In the genomic region with DNA sequence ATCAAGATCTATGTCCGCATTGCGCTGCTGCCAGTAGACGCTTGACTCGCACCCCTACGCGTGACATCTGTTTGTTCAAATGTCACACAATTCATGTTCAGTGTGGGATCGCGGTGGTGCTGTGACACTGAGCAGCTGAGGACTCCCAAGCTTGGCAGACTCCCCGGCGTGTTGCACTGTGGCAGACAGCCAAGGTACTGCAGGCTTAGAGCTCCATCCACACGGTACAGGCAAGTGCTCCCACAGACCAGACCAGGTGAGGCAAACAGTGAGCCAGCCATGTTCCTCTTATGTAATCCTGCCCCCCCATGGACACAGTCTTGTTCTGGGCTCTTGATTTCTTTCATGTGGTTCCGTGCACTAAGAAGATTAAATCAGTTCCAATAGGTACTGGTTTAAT, we compare ENCODE assay signal across 9 mouse cellular contexts.
DNase-seq lines count a peak whose midpoint lies in the region; ATAC-seq and TF ChIP-seq lines count a peak whose summit lies in the region.
"Had no signal": no experiment of that assay in that cellular context is flagged by ENCODE, and none has a peak within 500 bp of the region (broad histone marks: within the 10 kb centered on the region; RNA-seq: fewer than 3 reads in every experiment).

No protein-coding gene starts in this region.

- H3K4me1 ChIP-seq in midbrain, embryonic 14.5 days (ENCODE audit: control insufficient read depth, insufficient read depth, low read length) = peaks cover 5% of the 10 kb centered on the region
- H3K4me1 ChIP-seq in midbrain, embryonic 11.5 days (ENCODE audit: control insufficient read depth, insufficient read depth, low read length) = no peaks in the 10 kb centered on the region; the same call in 1 of the 2 replicates
- peaks cover 9% of the 10 kb centered on the region for H3K4me1 ChIP-seq in forebrain, embryonic 16.5 days (replicated peaks; ENCODE audit: control insufficient read depth, insufficient read depth, low read length)
- peaks cover 8% of the 10 kb centered on the region; the same call in 1 of the 2 replicates for H3K4me1 ChIP-seq in intestine, embryonic 14.5 days (replicated peaks; ENCODE audit: control insufficient read depth, insufficient read depth, low read length)
- H3K4me1 ChIP-seq: neural tube, embryonic 13.5 days had no signal

- no peak for ATAC-seq in midbrain, embryonic 14.5 days (ENCODE audit: low FRiP score, low TSS enrichment)
- ATAC-seq in midbrain, embryonic 11.5 days (ENCODE audit: low FRiP score) = no peak
- ATAC-seq in forebrain, embryonic 16.5 days = peak; percentile 89
- no peak for ATAC-seq in intestine, embryonic 14.5 days (replicated peaks; ENCODE audit: low FRiP score, low TSS enrichment, low read depth)

- H3K9ac ChIP-seq in midbrain, embryonic 14.5 days (replicated peaks; ENCODE audit: low read length) = no peak overlapping the region
- no peak overlapping the region for H3K9ac ChIP-seq in midbrain, embryonic 11.5 days (ENCODE audit: low read length)
- no peak overlapping the region for H3K9ac ChIP-seq in forebrain, embryonic 16.5 days (replicated peaks; ENCODE audit: low read depth, low read length)
- H3K9ac ChIP-seq in intestine, embryonic 14.5 days (ENCODE audit: low read length) = no peak overlapping the region
- H3K9ac ChIP-seq: neural tube, embryonic 13.5 days had no signal

- H3K27ac ChIP-seq in midbrain, embryonic 14.5 days (replicated peaks; ENCODE audit: low read depth, low read length) = no peak overlapping the region
- H3K27ac ChIP-seq in midbrain, embryonic 11.5 days (ENCODE audit: low read depth, low read length) = no peak overlapping the region
- no peak overlapping the region for H3K27ac ChIP-seq in forebrain, embryonic 16.5 days (ENCODE audit: low read length)
- H3K27ac ChIP-seq in intestine, embryonic 14.5 days (ENCODE audit: low read depth) = peak overlapping the region; percentile 69; the same call in 1 of the 2 replicates
- H3K27ac ChIP-seq: neural tube, embryonic 13.5 days had no signal

- no peak for TF ChIP-seq POLR2A in myocyte (IDR thresholded peaks at IDR 0.05; ENCODE audit: insufficient read length, low read depth)

- H3K36me3 ChIP-seq in midbrain, embryonic 14.5 days (ENCODE audit: control insufficient read depth, insufficient read depth, low read length) = no peaks in the 10 kb centered on the region
- H3K36me3 ChIP-seq in midbrain, embryonic 11.5 days (ENCODE audit: control insufficient read depth, insufficient read depth, low read length) = no peaks in the 10 kb centered on the region
- no peaks in the 10 kb centered on the region for H3K36me3 ChIP-seq in forebrain, embryonic 16.5 days (ENCODE audit: control insufficient read depth, insufficient read depth)
- no peaks in the 10 kb centered on the region for H3K36me3 ChIP-seq in intestine, embryonic 14.5 days (ENCODE audit: control insufficient read depth, insufficient read depth, low read length)
- H3K36me3 ChIP-seq in myocyte (ENCODE audit: control insufficient read depth, insufficient read depth) = no peaks in the 10 kb centered on the region
- H3K36me3 ChIP-seq: neural tube, embryonic 13.5 days had no signal

- peak; percentile 64 for DNase-seq in midbrain, embryonic 14.5 days
- DNase-seq in midbrain, embryonic 11.5 days (ENCODE audit: low spot score, missing footprints) = no peak
- DNase-seq in intestine, embryonic 14.5 days (ENCODE audit: low spot score) = peak; percentile 62
- DNase-seq in left cerebral cortex, adult 11 months (ENCODE audit: low spot score) = peak; percentile 46
- DNase-seq in embryo, embryonic 10 days (ENCODE audit: low spot score) = no peak
- DNase-seq in embryo, embryonic 11 days = no peak

- 68% methylated on average over 12 of the region's 12 CpGs for WGBS in midbrain, embryonic 14.5 days
- WGBS in midbrain, embryonic 11.5 days = 90% methylated on average over 12 of the region's 12 CpGs
- 47% methylated on average over 12 of the region's 12 CpGs for WGBS in forebrain, embryonic 16.5 days
- WGBS in intestine, embryonic 14.5 days = 30% methylated on average over 12 of the region's 12 CpGs

- no peaks in the 10 kb centered on the region for H3K9me3 ChIP-seq in midbrain, embryonic 14.5 days (ENCODE audit: control insufficient read depth, low read length)
- H3K9me3 ChIP-seq in midbrain, embryonic 11.5 days (ENCODE audit: control insufficient read depth, low read length) = no peaks in the 10 kb centered on the region
- no peaks in the 10 kb centered on the region for H3K9me3 ChIP-seq in forebrain, embryonic 16.5 days (ENCODE audit: control insufficient read depth, low read length)
- no peaks in the 10 kb centered on the region for H3K9me3 ChIP-seq in intestine, embryonic 14.5 days (ENCODE audit: control insufficient read depth, low read length)
- H3K9me3 ChIP-seq: neural tube, embryonic 13.5 days had no signal

- no peak overlapping the region for H3K4me2 ChIP-seq in midbrain, embryonic 14.5 days (ENCODE audit: low read length)
- no peak overlapping the region for H3K4me2 ChIP-seq in midbrain, embryonic 11.5 days
- H3K4me2 ChIP-seq in forebrain, embryonic 16.5 days (ENCODE audit: low read length) = no peak overlapping the region
- H3K4me2 ChIP-seq in intestine, embryonic 14.5 days (ENCODE audit: low read length) = no peak overlapping the region
- H3K4me2 ChIP-seq in myocyte (ENCODE audit: low read depth) = peak overlapping the region; percentile 51
- H3K4me2 ChIP-seq: neural tube, embryonic 13.5 days had no signal

- no peaks in the 10 kb centered on the region for H3K27me3 ChIP-seq in midbrain, embryonic 14.5 days (ENCODE audit: control insufficient read depth, insufficient read depth, low read length)
- H3K27me3 ChIP-seq in midbrain, embryonic 11.5 days (ENCODE audit: control insufficient read depth, insufficient read depth, low read length) = no peaks in the 10 kb centered on the region
- no peaks in the 10 kb centered on the region for H3K27me3 ChIP-seq in forebrain, embryonic 16.5 days (replicated peaks; ENCODE audit: control insufficient read depth, insufficient read depth, low read length)
- H3K27me3 ChIP-seq in intestine, embryonic 14.5 days (replicated peaks; ENCODE audit: control insufficient read depth, insufficient read depth, low read length) = no peaks in the 10 kb centered on the region
- no peaks in the 10 kb centered on the region for H3K27me3 ChIP-seq in myocyte (ENCODE audit: control insufficient read depth, insufficient read depth, insufficient read length)
- H3K27me3 ChIP-seq: neural tube, embryonic 13.5 days had no signal

- H3ac ChIP-seq in myocyte (ENCODE audit: control insufficient read depth, insufficient read length) = no peak overlapping the region

- no peaks in the 10 kb centered on the region for H3K79me2 ChIP-seq in myocyte (ENCODE audit: control insufficient read depth, insufficient read depth)

- H3K4me3 ChIP-seq in midbrain, embryonic 14.5 days (replicated peaks; ENCODE audit: low read depth, low read length) = no peak overlapping the region
- no peak overlapping the region for H3K4me3 ChIP-seq in midbrain, embryonic 11.5 days (ENCODE audit: low read depth, low read length)
- no peak overlapping the region for H3K4me3 ChIP-seq in forebrain, embryonic 16.5 days (replicated peaks; ENCODE audit: low read length)
- no peak overlapping the region for H3K4me3 ChIP-seq in intestine, embryonic 14.5 days (ENCODE audit: low read depth, low read length)
- no peak overlapping the region for H3K4me3 ChIP-seq in myocyte
- H3K4me3 ChIP-seq: neural tube, embryonic 13.5 days had no signal

TF ChIP-seq in myocyte, 11 proteins besides CTCF, POLR2A, EP300 and RAD21:
- TF ChIP-seq CEBPB (IDR thresholded peaks at IDR 0.05; ENCODE audit: insufficient read depth, poor library complexity, severe bottlenecking) (no peak), SRF (IDR thresholded peaks at IDR 0.05; ENCODE audit: control insufficient read depth, insufficient read length, low read depth) (no peak), TCF3 (IDR thresholded peaks at IDR 0.05; ENCODE audit: insufficient read length, low read depth) (no peak), MYOG (IDR thresholded peaks at IDR 0.05; ENCODE audit: control insufficient read depth in 1 of 3, insufficient read depth in 1 of 3, insufficient read length in 2 of 3, low read depth in 2 of 3) (no peak), MYOD1 (IDR thresholded peaks at IDR 0.05; ENCODE audit: control insufficient read depth in 1 of 3, insufficient read length in 2 of 3, low read depth in 2 of 3) (peak in 1 of 3 experiments; percentile 1), MAX (IDR thresholded peaks at IDR 0.05; ENCODE audit: low read depth) (no peak)
TF ChIP-seq in myocyte: peak in this region for 1.

Comparison
In these comparisons a context has a peak if more than half of its experiments do, and no peak if none do; other contexts are left out.
1. DNase-seq: peak in midbrain, embryonic 14.5 days (single experiment), intestine, embryonic 14.5 days (single experiment) and left cerebral cortex, adult 11 months (single experiment); none in midbrain, embryonic 11.5 days (single experiment), embryo, embryonic 10 days (single experiment) and embryo, embryonic 11 days (single experiment).